Mouse (Mus musculus): Measurements from ENCODE around the gene Tmem252.

Gene Tmem252

GRCm38 (mm10) chr19:24673762-24674161 is at the start of gene Tmem252:
Tmem252 (plus strand) TSS chr19:24674008.
- in situ Hi-C loops (cut with MboI, MseI) = no loop called here

DNA sequence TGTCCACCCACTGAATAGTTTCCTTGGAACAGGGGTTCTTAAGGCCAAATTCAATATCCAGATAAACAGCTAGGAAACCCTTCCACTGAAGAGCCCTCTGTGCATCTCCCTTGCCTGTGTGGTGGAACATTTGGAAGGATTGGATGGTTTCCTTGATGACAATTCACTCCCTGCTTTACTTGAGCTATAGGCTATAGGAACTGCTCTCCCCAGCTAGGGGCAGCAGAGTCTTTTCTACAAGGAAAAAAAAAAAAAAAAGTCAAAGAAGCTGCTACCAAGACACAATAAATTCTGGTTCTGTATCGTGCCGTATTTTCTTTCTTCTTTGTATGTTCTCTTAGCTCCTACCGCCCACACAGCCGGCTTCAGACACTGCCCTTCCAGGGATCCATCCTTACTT is 45.8 kb upstream of the Tmem252 start:
- in situ Hi-C loops (cut with MboI, MseI) = loop anchor here (5.0 kb wide), 1 partner anchor 341 kb away; no protein-coding TSS in a partner anchor

DNA sequence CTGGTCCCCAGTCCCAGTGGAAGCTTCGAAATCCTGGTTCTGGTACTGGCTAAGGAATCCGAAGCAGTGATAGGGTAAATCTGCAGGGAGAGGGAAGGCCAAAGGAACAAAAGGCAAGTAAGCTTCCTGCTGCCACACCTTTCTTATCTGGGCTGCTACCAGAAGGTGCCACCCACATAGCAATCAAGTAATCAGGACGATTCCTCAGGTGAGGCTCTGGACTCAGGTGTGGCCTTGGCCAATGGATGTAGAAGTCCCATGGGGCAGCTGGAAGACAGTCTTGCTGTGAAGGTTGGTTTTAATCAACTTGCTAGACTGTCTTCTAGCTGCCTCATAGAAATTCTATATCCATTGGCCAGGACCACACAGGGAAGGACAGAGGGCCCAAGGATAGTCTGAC is 40.8 kb upstream of the Tmem252 start:
- in situ Hi-C loops (cut with MboI, MseI) = no loop called here

- in situ Hi-C loops (cut with MboI, MseI) = no loop called here
Observed at GRCm38 (mm10) chr19:24634602-24635001, 39.2 kb upstream of the Tmem252 start.

DNA sequence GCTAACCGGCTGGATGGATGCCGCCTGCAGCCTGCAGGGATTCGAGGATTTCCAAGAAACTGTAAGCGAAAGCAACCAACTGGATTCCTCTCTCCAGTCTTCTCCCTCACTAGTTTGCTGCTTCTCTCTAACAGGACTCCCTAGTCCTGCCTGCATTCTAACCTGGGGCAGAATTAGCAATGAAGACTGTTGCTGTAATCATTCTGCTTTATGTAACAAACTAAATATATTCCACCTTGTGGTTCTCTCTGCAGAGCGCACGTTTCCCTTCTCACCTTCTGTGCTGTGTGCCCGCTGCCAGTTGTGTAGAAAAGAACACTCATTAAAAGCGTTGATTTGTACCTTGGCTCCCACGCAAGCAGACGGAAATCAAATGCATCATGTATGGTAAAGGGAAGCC is 37.2 kb upstream of the Tmem252 start:
- in situ Hi-C loops (cut with MboI, MseI) = no loop called here

- in situ Hi-C loops (cut with MboI, MseI) = no loop called here
Observed at GRCm38 (mm10) chr19:24637988-24638387, 35.8 kb upstream of the Tmem252 start.

GRCm38 (mm10) chr19:24640982-24641381 is 32.8 kb upstream of the Tmem252 start:
- in situ Hi-C loops (cut with MboI, MseI) = no loop called here

DNA sequence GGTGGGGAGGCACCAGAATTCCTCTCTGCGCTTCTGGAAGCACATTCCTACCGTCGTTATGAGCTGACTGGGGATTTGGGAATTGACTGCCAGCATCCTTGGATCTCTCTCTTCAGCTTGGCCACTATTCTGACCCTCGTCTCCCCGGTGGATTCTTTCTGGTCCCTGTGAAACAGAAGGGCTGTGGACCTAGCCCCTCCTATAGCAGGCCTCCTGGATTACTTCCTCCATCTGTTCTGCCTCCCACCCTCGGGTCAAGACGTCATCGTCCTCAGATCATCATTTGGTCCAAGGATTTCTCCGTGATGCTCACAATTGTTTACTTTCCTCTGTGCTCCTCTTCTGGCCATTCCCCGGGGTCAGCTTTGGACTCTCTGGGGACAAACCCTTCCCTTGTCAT is 28.8 kb upstream of the Tmem252 start:
- in situ Hi-C loops (cut with MboI, MseI) = no loop called here

DNA sequence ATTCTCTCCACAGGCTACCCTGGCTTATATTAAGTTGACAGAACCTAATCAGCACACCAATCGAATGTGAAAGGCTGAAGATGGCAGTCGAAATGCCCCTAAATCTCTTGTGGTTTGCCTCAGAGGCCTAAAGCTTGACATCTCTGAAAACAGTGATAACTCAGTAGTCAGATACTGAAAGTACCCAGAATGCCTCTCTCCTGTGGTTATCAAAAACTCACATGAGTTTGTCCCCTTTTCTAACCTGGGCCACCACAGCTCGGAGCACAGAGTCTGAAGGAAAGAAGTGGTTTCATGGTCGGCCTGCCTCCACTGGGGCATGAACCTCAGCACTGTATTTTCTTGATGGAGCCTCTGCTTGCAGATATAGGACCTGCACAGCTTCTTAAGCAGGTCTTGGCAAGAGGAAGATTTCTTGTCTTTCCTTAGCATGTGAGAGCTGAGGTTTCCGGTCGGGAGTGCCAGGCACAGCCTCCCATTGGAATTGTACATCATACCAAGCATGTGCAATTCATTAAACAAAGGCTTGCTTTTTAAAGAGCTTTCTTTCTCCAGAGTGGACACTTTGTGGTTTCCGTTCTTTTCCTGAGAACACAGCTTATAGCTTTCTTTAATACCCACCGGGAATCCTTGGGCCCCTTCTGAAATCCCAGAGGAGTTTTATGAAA is 27.5 kb upstream of the Tmem252 start:
- in situ Hi-C loops (cut with MboI, MseI) = no loop called here

DNA sequence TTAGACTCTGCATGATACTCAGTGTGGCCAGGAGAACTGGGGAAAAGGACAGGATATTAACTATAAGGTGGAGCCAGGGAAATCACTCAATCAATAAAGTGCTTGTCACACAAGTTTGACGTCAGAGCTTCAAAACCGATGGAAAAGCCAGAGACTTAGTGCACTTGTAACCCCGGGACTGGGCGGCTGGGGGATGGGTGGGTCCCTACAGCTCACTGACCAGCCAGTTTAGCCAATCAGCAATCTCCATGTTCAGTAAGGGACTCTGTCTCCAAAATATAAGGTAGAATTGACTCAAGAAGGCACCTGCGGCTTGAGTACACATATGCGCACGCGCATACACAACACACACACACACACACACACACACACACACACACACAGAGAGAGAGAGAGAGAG is 25.8 kb upstream of the Tmem252 start:
- in situ Hi-C loops (cut with MboI, MseI) = no loop called here

DNA sequence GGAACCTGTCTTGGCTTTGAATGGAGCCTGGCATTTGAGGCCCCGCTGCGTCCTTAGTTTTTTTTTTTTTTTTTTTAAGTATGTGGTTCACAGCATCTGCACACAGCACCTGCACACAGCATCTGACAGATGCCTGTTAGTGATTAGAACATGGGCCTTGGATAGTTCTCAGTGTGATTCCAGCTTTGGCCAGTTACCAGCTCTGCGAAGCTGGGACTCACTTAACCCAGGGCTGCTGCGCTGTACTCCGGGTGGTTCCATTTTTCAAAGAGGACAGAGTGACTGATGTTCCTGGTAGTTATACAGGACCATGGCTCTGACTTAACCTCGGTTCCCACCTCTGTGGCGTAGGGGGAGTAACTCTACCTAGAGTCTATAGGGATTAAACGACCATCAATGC is 23.4 kb upstream of the Tmem252 start:
- in situ Hi-C loops (cut with MboI, MseI) = no loop called here

DNA sequence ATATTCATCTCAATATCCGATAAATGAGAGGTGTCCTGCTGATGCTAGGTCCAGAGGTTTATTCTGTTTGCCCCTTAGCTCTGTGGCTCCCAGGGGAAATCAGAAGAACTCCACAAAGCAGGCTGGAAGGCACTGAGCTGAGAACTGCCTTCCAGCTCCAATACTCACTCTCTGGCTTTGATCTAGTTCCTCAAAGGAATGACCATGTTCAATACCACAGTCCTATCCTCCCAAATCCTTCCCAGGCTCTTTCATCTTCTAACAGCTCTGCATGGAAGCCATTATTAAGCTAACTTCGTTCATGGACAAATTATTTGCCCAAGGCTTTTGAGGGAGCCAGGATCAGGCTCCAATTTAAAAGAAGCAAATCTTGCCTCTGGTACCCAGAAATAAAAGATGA is 22.2 kb upstream of the Tmem252 start:
- in situ Hi-C loops (cut with MboI, MseI) = no loop called here

GRCm38 (mm10) chr19:24652342-24653019 is 21.3 kb upstream of the Tmem252 start:
- in situ Hi-C loops (cut with MboI, MseI) = no loop called here

DNA sequence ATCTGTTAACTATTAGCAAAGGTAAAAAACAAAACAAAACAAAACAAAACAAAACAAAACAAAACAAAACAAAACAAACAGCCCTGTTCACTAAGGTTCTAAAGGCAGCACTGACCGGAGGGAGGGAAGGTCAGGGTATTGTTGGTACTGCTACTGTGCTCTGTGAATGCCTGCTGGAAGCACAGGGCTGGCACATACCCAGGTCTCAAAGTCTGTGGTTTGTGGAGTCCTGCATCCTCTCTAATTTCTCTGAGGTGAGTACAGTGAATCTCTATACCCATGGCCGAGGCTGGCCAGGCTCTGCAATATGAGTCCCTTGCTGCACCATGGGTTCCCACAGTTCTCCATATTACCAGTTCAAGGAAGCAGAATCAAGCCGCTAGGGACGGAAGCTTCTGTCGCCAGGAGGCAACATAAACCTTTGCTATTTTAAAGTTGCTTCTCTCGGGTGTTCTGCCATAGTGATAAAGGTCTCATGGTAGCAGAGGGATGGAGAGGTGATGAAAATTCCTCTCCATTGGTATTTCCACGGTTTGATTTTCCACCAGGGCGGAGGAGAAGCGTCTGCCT is 20.5 kb upstream of the Tmem252 start:
- in situ Hi-C loops (cut with MboI, MseI) = no loop called here

DNA sequence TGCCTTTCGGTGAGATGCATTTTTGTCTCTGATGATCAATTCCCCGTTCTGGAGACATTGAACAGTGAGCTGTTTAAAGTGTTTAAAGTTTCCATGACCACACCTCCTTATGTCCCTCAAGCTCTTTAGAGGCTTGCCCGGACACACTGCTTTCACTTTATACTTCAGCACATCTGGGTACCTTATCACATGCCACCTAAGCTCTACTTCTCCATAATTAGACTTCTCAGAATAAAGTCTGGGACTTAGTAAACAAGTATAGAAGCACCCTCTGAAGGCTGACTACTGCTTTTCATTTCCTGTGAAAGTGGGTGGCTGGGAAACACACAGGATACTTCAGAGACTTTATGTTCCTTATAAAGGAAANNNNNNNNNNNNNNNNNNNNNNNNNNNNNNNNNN is 16.8 kb upstream of the Tmem252 start:
- in situ Hi-C loops (cut with MboI, MseI) = no loop called here

- in situ Hi-C loops (cut with MboI, MseI) = no loop called here
Observed at GRCm38 (mm10) chr19:24662346-24662745, 11.5 kb upstream of the Tmem252 start.

GRCm38 (mm10) chr19:24665771-24666170 is 8.0 kb upstream of the Tmem252 start:
- in situ Hi-C loops (cut with MboI, MseI) = no loop called here

DNA sequence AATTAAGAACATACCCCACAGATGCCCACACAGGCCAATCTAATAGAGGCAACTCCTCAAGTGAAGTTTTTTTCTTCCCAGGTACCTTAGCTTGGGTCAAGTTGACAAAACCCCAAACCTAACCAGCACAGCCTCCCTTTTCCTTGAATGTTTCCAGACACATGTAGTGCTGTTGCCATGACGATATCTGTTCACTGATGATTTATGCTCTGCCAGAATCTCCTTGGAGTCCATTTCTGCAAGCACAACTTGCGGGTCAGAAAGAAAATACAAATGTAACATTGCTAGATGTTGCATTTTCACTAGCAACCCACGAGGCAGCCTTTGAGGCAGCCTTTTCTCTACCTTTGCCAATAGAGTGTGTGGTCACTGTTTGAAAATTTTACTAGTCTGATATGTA is 6.3 kb upstream of the Tmem252 start:
- in situ Hi-C loops (cut with MboI, MseI) = no loop called here

GRCm38 (mm10) chr19:24671571-24671970 is 2.2 kb upstream of the Tmem252 start:
- in situ Hi-C loops (cut with MboI, MseI) = no loop called here

GRCm38 (mm10) chr19:24672366-24672960 is 1.3 kb upstream of the Tmem252 start:
- in situ Hi-C loops (cut with MboI, MseI) = no loop called here

- in situ Hi-C loops (cut with MboI, MseI) = no loop called here
Observed at GRCm38 (mm10) chr19:24673331-24673730, 477 bp upstream of the Tmem252 start.

DNA sequence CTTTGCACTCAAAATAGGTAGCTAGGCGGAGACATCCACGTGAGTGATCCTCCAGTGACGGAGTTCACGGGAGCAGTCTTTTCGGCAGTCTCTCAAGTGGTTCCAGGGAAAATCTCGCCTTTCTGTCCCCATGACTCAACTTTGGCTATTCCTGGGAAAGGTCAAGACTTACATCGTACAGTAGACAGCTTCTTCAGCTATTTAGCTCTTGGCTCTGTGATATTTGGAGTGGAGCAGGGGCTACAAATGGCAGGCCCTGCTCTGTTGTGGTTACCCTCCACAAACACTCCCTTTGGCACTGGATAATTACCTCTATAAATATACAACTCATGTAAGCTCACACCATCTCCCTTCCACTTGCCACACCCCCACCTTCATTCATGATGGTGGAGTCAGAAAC is 2.6 kb downstream of the Tmem252 start:
- in situ Hi-C loops (cut with MboI, MseI) = no loop called here

All from T-helper 1 cell (primary cell).